Mouse (Mus musculus) monocyte, adult 2 months (primary cell): ENCODE results near the gene Rab11fip2.

ENCODE experiments used
- DNase-seq, 2 experiments: peaks; one replicate each; pipeline ENCODE4 v3.0.0; 2022; ENCODE audit warnings: low spot score in 2 of 2, low read depth in 1 of 2

Rab11fip2 gene

DNA sequence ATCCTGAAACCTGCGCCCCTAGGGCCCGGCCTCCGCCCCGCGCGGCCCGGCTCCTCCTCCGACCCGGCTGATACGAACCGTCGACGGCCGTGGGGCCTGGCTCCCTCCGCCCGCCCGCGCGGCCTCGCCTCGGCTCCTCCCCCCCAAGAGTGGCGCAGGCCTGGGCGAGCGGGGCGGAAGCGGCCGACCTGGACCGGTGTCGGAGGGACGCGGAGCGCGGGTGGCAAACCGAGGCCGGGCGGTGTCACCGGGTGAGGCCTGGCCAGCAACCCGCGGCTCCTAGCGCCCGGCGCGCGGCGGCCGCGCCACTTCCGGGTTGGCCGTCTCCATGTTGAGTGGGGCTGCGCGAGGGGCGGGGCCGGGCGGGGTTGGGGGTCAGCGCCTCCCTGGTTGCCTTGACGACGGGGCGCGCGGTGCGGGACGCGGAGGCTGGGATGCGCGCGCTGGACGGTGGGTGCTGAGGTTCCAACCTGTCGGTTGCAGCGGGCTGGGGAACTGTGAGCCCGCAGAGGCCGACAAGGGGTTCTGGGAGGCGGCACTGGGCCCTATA lies at the start of gene Rab11fip2:
Gene Rab11fip2 (minus strand): TSS at position 333 of the 550 bp plus-strand sequence.
- peak; percentile 45 to 86 for DNase-seq

DNA sequence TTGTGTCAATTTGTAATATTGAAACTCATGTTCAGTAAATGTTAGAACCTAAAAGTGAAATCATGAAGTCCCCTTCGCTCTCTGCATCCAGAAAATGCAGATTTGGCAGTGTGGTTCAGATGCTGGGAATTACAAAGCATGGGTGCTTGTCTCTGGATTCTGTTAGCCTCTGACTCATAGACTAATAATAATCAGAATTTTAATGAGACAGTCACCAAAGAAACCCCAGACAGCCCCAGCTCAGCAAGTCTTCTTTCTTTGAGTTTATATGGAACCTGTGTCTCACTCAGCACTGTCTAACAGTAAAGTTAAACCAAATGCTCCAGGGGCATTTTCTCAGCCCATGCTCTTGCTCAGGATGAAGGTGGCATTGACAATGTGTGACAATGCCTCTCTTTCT lies 38.1 kb upstream of the Rab11fip2 start:
- no peak for DNase-seq

DNA sequence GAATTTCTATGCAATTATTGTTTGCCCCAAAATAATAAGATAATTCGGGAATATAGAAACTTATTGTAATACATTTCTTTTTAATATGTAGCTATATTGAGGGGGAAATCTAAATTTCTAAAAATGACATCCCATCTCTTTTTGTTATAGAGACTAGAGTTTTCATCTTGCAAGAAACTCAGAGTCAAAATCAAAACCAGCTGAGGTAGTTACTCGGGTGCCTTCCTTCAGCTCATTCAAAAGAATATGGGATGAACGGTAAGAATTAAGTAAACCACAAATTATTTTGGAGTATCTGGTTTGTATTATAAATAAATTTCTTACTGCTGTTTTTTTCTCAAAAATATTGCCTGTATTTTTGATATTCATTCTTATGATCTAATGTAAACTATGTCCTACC lies 11.5 kb upstream of the Rab11fip2 start:
- no peak for DNase-seq

DNA sequence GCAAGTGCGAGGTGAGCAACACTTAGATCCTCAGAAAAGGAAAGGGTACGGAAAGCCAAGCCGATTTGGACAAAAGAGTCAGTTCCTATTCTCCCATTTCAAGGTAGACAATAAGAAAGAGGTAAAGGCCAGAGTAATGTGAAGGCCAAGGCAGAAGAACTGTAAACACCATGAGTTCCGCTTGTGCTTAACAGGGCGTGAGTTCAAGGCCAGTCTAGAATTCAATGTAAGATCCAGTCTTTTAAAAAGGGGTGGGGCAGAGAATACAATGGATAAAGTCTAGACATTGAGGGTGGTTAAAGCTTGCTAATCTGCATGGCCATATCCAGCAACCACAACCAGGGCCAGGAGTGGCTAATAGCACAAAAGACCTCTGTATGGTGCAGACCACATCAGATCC lies 6.3 kb upstream of the Rab11fip2 start:
- no peak for DNase-seq

DNA sequence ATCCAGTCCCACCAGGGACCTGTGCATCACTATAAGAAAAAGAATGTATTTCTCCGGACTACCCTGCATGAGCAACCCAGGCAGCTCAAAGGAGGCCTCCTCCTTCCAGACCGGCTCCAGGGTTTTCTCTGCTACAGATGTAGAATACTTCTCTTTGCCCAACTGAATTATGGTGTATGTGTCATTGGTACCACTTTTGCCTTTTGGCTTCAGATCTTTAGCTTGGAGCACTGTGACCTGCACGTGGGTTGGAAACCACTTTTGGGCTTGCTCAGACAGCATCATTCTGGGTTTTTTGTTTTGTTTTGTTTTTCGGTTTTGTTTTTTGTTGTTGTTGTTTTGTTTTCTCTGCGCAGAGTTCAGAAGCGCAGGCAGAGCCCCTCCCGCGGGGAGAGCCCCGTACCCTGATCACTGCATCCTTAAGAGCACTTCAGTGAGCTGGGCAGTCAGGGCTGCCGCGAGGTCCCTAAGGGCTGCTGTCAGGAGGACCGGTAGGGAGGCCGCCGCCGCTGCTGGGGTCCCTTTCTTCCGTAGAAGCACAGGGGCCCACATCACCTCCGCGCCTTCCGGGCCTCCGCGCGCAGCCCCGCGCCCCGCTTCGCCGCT lies 635 bp downstream of the Rab11fip2 start:
- no peak for DNase-seq

DNA sequence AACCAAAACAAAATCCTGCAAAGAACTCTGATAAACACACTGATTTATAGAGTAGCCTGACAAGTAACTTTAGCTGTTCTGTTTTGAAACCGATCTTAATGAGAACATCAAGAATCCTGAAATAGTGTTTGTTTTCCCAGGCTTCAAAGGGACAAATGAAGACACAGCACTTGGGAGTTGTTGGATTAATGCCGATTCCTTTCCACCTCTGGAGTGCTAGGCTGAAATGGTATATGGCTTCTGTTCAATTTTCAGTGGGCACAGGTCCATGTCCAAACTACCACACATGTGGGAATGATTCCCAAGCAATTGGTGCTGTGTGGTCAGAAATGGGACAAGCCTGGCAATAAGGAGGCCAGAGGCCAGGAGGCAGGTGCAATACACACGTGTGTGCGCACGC lies 3.7 kb downstream of the Rab11fip2 start:
- no peak for DNase-seq

DNA sequence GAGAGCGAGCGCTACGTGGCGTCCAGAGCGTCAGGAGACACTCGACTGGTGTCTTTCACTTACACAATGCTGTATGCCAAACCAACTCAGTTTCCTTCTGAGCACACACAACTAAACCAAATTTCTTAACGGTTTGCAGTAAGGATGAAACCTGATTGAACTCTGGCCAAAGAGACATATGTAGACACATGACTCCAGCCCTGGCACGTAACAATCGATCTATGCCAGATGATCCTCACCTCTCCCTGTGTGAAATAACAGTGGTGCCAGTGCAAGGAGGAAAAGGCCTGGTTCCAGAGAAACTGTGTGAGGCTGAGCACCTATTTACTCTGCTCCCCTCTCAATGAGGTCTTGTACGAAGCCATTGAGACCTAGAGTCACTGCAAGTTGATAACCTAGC lies 11.4 kb downstream of the Rab11fip2 start:
- DNase-seq = no peak

DNA sequence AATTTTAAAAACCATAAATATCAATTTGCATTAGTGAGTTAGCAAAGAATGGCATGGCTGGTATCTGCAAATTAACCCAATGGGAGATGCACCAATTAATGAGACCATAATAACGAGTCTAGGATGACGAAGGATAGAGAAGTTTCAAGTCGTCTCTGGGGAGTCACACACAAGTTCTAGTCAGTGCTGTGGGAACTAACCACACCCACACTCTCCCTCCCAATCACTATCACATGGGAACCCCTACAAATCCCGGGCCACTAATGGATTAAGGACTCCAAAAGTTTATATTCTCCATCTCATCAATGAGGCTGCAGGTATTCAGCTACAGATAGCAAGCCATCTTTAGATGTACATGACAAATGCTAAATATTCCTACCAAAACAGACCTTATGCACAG lies 14.8 kb downstream of the Rab11fip2 start:
- DNase-seq = no peak

DNA sequence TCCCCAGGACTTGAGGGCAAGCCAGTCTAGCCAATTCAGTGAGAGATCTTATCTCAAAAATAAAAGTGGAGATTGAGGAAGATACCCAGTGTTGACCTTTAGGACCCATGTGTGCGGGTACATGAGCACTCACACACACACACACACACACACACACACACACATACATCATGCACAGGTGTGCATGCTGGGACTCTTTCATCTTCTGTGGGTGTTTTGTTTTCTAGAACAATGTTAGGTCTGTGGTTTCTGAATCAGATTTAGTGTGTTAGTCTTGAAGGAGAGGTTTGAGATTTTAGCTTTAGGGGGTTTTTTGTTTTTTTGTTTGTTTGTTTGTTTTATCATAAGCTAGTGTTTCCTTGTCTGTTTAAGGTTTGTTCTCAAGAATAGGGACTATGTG lies 17.3 kb downstream of the Rab11fip2 start:
- DNase-seq = no peak

DNA sequence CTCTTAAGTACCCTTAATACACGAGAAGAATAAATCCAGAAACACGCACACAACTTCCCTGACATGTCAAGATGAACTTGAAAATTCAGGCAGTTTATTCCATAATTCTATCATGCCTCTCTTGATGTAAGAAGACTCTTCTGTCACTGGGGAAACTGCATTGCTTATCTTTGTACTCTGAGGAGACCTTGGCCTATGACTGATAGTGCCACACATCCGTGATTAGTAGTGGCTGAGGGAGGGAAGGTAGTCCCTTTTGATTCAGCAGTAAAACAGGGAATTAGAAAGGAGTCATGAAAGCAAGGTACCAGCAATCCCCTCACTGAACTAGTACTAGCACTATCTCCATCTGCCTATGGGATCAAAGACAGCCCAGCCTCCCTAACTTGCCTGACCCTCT lies 22.6 kb downstream of the Rab11fip2 start:
- DNase-seq = no peak

DNA sequence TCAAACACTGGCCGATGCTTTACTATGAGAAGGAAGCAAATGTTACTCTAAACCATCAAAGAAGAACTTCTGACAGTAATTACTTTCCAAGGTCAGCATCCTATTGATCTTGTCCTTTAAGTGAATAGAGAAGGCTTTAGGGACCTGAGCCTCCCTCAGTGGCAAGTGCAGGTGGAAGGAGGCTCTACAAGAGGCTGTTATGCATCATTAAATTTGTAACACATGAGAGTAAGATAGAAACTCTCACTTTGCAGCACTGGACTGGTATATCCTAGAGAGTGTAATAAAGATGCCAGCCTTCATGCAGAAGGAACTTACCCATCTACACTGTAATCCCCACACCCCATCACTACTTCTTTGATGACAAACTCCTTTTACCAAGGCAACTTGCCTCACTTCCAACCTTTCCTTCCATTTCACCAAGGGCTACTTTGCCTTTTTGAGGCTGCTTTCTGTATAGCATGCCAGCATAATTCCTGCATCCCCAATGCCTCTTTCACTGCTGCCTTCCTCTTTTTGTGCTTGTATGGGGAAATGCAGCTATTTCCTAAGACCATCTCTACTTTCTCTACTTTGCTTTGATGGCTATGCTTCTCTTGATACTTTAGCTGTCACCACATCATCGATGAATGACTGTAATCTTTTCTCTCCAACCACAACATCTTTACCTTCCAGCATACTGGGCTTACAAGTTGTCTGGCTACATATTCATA lies 25.4 kb downstream of the Rab11fip2 start:
- no peak for DNase-seq

DNA sequence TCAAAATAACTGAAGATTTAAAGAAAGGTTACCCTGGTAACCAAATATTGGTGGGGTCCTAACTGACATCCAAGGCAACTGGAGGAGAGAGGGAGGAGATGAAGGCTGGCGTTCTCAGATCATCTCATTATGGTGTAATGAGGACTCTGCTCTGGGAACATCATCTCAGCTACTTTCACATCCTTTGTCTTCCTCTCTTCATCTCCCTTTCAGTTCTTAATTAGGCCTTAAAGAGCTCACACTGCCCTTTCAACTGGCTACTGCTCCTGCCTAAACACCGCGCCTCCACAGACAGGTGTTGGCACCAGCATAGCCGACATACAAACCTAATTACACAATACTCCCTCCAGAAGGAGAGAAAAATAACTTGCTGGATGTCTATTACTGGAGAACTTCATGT lies 31.9 kb downstream of the Rab11fip2 start:
- DNase-seq = no peak

DNA sequence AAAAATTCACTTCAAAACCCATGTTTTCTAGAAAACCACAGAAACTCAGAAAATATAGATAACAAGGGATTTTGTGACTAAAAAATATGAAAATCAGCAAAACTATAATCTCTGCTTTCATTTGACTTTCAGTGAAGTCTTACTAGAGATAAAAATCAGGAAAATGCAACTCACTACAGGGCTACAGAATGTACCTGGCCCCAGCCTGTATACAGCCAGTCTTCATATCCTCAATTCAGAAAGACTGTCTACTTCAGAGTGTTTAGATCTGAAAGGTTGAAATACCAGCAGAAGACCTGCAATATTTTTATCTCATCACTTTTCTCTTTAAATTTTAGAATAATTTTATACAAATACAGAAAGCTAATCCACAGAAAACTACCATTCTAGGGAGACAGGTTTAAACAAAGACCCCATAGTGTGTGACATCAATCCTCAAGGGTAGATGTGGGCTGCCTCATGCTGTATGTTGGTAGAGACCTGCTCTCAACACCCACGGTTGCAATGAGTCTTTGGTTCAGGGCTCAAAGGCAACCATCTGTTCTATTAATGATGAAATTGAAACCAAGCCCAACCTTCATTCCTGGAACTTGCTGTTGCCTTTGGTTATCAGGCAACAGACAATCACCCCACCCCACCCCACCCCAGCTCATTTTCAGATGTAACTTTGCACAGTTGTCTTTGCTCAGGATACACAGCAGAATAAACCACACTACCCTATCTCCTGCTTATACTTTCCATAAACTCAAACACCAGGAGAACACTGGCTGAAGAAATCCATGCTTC lies 38.0 kb downstream of the Rab11fip2 start:
- no peak for DNase-seq

DNA sequence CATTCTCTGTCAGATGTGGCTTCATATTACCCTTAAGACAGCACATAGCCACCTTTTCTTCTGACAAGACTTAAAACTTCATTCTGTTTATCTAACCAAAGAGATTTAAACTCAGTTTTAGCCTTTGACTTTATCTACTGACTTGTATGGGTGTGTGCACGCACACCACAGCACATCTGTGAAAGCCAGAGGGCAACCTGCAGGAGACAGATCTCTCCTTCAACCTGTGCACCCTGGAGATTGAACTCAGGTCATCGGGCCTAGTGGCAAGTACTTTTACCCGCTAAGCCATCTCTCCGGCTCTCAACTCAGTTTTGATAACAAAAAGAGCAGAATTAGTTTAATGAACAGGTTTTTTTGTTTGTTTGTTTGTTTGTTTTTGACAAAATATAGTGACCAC lies 43.5 kb downstream of the Rab11fip2 start:
- no peak for DNase-seq

DNA sequence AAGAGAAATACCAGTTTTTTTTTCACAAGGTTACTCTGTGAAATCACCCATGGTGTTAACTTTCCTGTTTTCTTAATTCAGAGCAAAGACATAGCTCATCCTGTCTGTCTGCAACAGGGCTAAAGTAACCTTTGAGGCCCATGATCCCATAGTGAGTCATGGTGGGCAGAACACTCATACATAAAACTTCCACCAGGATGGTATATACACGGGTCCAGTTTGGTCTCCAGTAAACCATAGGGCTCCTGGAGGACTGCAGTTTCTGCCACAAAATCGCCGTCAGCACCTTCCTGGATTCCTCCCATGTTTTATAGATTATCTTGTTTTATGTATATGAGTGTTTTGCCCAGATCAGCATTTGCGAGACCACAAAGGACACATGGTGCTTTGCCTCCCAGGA lies 45.2 kb downstream of the Rab11fip2 start:
- no peak for DNase-seq

DNA sequence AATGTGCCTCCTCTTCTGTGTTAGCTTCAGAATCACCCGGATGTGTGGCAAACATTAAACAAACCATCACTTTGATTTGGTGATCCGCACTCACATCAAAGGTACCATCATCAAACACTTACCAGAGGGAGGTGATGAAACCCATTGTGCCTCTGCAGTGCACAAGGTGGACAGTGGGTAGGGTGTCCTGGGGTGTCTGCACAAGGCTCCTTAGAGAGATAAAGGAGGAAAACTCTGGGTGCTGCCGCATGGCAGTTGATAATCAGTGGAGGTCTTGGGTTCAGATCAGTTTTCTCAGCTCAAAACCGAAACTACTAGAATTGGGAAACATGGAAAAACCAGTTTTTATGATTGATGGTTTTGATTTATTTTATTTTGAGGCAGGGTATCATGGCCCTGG lies 54.1 kb downstream of the Rab11fip2 start:
- DNase-seq = no peak

DNA sequence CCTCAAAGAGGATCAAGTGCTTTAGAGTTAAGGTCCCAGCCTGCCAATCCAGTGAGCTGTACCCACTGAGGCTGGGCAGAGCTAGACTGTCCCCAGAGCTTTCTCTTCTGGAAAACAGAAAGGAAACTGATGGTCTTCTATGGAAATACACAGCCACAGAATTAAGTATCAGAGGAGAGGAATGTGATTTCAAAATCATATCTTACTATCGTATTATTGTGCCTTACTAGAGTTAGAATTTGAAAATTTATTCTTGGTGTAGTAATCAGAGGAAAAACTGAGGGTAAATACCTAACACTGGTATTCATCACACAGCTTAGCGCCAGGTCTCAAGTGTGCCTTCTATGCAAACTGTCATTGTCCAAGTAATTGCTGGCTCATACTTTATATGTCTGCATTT lies 54.6 kb downstream of the Rab11fip2 start:
- DNase-seq = no peak

DNA sequence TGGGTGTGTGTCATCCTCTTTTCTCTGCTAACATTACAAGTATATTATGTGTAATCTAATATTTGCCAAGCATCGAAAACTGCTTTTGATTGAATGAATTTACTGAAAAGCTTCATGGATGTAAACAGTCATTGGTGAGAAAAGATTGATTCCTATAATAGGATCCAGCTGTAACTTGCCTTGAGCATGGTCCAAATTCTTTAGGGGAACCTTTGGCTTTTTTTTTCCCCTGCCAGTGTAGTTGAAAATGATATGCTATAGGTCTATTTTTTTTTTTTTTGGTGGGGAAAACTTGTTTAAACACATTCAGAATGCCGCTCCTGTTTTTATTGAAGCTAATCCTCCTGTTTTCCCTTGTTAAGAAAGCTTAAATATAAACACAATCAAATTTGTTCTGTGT lies 55.6 kb downstream of the Rab11fip2 start:
- DNase-seq = no peak

DNA sequence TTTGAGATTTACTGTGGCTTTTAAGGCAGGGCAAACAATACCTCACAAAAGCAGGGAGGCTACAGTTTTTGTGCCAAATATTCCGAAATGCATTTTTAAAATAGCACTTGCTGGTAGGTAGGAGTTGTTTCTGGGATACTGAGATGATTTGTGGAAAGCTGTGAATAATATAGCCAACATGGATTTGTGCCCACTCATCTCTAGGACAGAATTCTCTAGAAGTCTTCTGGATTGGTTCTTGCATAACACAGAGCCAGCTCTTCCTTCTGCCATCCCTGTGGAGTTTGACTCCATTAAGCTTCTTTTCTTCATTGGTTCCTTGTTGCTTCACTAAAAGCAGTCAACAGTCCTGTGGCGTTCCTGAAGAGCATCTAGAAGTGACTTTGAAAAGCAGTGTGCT lies 58.2 kb downstream of the Rab11fip2 start:
- DNase-seq = no peak

DNA sequence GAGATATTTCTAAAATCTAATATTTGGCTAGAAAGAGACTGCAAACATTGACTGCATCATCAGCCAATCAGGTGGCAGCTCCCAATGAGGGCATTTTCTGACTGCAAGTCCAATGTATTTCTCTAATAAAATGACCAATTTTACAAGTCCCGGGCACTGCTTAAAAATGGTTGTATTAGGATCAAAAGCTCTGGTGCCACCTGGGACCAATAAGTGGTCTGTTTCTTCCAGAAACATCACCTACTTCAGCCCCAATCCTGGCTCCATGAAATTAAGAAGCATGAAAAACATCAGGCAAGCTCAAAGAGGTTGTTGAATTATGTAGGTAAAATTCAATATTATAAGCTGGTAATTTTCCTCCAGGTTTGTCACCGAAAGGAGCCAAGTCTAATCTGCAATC lies 66.2 kb downstream of the Rab11fip2 start:
- DNase-seq = no peak

DNA sequence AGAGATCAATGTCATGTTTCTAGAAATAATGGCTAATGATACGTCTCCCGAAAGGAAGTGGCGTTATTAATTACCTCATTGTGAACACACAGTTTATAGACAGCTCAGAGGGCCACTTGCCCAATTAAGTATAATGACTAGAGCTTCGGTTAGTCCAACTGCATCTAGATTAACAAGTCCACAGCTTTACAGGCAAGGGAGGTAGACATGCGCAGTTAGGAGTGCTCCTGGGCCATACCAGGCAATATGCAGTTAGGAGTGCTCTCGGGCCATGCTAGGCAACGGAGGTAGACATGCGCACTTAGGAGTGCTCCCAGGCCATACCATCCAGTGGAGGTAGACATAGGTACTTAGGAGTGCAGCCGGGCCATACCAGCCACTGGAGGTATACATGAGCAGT lies 76.8 kb downstream of the Rab11fip2 start:
- no peak for DNase-seq

DNA sequence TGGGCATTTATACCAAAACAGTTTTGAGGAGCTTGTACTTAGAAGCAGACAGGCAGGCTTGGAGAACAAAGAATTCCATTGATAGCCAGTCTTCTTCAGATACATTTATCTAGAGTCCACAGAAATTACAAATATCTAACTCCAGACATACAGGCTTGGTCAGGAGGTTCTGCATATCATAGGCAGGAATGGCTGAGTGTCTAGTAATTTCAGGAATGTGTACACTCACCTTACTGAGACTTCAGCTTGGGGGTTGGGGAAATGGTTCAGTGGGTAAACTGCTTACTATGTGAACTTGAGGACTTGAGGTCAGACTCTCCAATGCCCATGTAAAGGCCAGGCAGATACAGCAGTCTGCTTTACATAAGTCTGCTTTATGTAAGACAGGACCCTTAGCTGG lies 81.0 kb downstream of the Rab11fip2 start:
- DNase-seq = no peak
